Mouse (Mus musculus): ENCODE data around the gene Kdf1. TPM values are rescaled to one million over a fixed set of nuclear protein-coding genes. Genes with fewer than 3 reads are reported as not detected.

The Kdf1 gene
- total RNA-seq (2014; fragmentation: Nextera tagmentation) = 0.32 TPM in 1 of 2 replicates, not detected in the other
- total RNA-seq (2017) = not detected in 2 replicates

DNA sequence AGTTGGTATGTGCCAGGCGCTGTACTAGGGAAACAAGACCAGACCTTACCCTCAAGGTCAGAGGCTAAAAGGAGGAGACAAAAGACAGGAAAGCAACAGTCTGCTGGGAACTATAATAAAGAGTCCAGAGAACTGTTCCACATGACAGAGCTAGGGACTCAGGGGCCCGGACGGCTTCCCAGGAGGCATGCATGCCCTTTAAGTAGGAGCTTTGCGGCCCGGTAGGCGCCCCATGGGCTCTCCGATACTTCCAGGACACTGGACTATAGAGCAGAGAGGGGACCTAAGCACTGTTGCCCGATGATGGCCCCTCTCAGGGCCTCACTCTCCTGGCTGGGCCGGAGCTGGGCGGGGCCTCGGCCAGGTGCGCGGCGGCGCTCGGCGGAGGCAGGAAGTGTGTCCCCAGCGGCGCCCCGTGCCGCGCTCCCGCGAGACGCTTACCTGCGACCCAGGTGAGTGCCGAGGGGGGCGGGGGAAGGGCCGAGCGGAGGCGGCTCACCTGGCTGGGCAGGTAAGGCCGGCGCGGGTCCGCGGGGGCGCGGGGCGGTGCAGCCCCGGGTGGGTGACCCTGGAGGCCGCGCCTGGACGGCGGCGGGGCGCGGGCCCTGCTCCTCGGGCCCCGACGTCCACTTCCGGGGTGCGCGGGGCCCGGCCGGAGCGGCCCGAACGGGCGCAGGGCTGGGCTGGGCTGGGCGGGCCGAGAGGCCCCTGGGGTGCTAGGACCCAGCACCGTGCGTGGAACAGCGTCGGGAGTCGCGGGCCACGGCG is at the start of gene Kdf1:
Gene Kdf1, plus strand, starts transcription at position 363 of the 768 bp plus-strand sequence.
- ATAC-seq (replicated peaks; ENCODE audit: poor library complexity, severe bottlenecking) = no peak; the same call in 1 of the 2 replicates

DNA sequence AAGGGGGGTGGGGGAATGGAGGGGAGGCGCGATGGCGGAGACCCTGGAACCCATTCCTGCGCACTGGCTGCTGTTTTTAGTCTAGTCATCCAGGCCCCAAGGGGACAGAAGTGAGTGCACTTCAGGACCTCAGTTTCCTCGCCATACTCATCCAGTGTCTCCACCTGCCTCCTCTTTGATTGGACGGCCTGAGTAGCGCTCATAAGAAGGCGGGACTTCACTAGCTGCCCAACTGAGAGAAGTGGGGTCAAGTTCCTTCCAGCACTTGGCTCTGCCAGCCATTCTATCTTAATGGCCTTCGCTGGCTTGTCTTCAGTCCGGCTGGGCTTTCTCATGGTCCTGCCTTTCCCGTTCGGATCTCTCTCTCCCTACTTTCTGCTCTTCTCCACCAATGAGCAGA is 49.6 kb upstream of the Kdf1 start:
- ATAC-seq (replicated peaks; ENCODE audit: poor library complexity, severe bottlenecking) = no peak; the same call in 1 of the 2 replicates

DNA sequence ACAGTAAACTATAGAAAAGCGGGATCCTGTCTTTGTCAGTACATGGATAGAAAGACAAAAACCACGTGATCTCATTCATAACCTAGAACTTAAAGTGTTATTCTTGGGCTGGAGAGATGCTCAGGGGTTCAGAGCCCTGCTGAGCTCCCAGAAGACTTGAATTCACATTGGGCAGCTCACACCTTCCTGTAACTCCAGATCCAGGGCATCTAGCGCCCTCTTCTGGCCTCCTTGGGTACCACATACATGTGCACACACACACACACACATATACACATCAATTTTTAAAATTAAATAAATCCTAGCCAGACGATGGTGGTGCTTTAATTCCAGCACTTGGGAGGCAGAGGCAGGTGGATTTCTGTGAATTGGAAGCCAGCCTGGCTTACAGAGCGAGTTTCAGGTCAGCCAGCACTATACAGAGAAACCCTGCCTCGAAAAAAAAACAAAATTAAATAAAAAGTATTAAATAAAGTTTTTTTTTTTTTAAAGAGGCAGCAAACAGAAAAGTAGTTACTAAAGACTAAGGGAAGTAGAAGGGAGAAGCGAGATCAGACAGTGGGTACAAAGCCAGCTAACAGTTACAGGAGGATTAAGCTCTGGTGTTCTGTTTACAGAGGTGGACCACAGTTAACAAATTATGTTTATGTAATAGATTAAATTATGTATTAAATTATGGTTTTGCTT is 47.5 kb upstream of the Kdf1 start:
- ATAC-seq (replicated peaks; ENCODE audit: poor library complexity, severe bottlenecking) = no peak

DNA sequence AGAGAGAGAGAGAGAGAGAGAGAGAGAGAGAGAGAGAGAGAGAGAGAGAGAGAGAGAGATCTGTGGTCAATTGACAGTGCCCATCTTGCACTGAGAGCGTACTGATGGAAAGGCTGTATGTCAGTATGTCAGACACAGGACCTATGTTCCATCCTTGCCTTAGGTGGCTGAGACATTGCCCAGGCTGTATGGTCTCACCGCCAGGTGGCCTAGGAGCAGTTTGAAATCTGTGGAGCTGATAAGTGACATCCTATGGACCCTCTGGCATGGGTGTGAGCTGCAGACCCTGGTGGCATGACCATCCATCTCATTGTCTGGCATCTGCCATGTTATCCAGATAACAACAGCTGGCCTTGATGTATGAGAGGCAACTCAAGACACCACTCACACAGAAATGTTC is 44.9 kb upstream of the Kdf1 start:
- no peak for ATAC-seq (replicated peaks; ENCODE audit: poor library complexity, severe bottlenecking)

DNA sequence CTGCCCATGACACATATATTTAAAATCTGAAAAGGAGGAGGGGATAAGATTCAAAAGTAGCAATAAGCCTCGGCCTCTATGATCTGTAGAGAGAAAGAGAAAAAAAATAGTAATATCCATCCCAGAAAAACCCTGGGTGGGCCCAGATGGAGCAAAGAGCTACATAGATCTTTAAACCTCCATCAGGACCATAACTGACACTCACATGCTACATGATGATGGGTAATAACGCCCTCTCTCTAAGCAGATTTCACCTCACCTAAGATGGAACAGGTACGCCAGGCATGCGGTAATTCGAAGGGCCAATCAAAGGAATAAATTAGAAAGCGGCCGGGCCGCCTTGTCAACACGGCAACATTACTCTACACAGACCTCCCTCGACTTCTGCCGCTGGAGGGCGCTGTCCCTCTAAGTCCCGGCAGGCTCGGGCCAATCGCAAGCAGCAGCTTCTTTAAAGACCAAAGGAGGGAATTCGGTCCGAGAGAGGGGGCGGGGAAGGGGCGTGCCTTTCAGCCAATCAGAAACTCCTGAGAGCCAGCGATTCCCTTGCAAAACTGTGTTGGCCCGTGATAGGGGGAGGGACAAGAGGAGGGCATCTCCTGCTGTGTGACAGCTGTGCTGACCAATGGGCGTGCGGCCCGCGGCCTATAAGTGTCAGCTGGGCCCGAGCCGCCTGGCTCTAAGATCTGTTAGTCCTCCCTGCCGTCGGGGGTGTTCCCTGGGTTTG is 39.1 kb upstream of the Kdf1 start, which contains the start of gene Tent5b:
Gene Tent5b, plus strand, starts transcription at position 675 of the 727 bp plus-strand sequence.
- ATAC-seq (replicated peaks; ENCODE audit: poor library complexity, severe bottlenecking) = peak; percentile 98

DNA sequence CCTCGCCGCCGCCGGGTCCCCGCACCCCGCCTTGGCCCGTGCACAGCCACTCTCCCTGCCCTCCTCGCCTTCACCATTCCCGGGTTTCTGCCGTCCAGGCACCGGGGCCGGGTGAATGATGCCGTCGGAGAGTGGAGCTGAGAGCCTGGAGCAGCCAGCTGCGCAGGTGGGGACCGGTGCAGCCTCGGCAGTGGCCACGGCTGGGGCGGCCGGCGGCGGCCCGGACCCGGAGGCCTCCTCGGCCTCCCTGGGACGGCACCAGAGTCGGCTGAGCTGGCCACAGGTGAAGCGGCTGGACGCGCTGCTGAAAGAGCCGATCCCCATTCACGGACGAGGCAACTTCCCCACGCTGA is 38.6 kb upstream of the Kdf1 start:
- 0 out of 2 replicates have a peak, but pooled peaks have one; percentile 0 for ATAC-seq (replicated peaks; ENCODE audit: poor library complexity, severe bottlenecking)

DNA sequence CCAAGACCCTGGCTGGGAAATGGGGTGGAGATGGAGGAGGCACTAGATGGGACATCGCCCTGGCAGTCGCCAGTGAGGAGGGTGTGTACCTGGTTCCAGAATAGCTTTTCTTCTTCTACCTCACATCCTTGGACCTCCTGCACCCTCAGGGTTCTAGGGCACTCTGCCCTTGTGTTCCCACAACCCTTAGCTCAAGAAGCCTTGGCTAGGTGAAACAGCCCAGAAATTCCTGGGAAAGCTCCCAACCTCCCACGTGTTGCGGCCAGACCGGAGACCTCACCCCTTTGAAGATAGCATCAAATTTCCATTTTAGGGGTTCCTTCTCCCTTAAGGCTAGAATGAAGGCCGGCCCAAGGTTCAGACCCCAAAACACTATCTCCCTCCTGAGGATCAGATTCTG is 38.0 kb upstream of the Kdf1 start:
- no peak for ATAC-seq (replicated peaks; ENCODE audit: poor library complexity, severe bottlenecking)

DNA sequence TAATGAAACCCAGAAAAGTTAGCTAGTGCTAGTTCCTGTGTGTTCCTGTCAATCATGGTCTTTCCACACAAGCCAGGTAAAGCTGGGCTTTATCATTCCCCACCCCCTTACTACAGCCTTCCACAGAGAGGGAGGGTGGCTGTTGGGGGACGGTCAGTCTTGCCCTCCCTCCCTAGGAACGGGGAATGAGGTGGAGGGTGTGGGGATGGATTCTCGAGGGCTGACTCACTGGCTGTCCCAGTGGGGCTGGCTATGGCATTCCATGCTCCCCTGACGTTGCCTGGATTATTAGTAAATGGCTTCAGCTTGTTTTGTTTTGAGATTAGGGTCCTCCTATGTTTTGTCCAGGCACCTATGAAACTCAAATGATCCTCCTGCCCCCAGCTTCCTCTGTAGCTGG is 37.3 kb upstream of the Kdf1 start:
- ATAC-seq (replicated peaks; ENCODE audit: poor library complexity, severe bottlenecking) = no peak

DNA sequence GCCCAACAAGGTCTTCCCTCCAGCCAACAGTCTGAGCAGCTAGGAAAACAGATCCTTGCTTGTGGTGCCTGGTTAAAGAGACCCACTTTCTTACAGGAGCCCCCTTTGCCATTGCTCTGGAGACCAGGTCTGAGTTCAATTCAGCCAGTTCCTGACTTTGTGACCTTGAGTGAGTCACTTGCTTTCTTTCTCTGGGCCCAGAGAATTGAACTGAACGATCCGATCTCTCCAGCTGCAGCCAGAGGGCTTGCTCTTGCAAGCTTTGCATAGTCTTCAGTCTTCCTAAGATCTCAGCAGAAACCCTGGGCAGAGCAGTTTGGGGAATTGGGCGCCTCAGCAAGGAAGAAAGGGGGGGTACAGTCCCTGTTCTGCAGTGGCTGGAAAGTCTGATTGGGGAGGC is 36.3 kb upstream of the Kdf1 start:
- no peak for ATAC-seq (replicated peaks; ENCODE audit: poor library complexity, severe bottlenecking)

DNA sequence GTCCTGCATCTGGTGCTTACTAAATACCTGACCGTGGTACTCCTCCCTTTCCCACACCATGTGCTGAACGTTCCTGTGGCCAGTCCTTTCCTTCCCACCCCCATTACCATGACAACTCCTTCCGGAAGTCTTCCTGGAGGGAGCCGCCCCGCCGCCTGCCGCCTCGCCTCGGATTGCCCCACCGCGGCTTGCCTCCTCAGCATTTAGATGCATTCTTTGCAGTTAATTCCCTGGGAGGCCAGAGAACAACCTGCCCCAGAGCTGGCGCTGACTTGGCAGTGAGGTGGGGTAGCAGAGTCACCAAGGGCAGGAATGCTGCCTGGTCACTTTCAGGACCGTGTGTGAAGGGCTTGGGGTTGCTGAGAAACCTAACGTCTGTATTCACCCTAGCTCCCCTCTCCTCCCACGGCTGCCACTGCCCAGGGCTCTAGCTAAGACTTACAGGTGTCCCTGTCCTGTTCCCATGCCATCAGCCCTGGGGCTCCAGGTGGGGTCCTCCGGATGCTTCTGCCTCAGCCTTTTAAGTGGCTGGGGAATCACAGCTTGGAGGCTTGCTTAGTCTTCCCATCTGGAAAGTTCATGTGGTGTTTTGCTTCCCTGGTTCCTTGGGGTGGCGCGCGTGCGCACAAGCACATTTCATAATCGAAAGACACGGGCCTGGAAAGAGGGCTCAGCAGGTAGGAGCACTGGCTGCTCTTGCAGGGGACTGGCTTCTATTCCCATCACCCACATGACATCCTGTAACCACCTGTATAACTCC is 34.3 kb upstream of the Kdf1 start:
- peak; percentile 33 for ATAC-seq (replicated peaks; ENCODE audit: poor library complexity, severe bottlenecking)

DNA sequence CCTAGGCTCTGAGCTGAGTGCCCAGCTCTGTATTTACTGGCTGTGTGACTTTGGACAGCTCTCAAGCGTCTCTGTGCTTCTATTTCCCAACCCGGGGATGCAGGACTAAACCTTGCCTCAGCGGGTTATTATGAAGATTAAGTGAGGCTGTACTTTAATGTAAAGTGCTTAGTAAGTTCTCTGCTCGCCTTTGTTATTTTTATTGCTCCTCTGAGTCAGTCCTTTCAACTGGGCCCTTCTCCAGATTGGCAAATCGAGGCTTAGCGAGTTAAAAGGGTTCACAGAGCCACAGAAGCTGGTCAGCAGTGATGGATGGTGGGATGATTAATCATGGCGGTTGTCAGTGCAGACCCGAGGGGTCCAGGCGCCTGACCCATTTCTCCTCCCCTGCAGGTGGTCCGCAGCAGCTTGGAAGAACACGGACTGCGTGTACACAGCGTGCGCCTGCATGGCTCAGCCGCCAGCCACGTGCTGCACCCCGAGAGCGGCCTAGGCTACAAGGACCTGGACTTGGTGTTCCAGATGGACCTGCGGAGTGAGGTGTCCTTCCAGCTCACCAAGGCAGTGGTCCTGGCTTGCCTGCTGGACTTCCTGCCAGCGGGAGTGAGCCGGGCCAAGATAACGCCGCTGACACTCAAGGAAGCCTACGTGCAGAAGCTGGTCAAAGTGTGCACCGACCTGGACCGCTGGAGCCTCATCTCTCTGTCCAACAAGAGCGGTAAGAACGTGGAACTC is 32.9 kb upstream of the Kdf1 start:
- no peak for ATAC-seq (replicated peaks; ENCODE audit: poor library complexity, severe bottlenecking)

DNA sequence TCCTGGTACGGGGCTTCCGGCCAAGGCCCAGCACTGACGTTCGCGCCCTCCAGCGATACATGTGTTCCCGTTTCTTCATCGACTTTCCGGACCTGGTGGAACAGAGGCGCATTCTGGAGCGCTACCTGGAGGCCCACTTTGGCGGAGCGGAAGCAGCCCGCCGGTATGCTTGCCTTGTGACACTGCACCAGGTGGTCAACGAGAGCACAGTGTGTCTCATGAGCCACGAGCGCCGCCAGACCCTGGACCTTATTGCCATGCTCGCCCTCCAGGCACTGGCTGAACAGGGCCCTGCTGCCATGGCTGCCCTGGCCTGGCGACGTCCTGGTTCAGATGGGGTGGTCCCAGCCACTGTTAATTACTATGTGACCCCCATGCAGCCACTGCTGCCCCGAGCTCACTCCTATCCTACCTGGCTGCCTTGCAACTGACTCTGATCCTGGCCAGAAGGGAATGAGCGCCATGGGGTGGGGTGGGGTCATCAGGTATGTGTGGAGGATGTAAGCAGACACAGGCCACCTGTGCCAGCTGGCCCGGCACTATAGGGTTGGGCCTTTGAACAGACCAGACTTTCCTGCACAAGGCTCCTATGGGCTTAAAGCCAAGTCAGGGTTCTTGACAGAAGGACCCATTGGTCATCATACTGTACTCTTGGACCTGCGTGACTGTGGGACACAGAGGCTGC is 31.9 kb upstream of the Kdf1 start:
- ATAC-seq (replicated peaks; ENCODE audit: poor library complexity, severe bottlenecking) = no peak

DNA sequence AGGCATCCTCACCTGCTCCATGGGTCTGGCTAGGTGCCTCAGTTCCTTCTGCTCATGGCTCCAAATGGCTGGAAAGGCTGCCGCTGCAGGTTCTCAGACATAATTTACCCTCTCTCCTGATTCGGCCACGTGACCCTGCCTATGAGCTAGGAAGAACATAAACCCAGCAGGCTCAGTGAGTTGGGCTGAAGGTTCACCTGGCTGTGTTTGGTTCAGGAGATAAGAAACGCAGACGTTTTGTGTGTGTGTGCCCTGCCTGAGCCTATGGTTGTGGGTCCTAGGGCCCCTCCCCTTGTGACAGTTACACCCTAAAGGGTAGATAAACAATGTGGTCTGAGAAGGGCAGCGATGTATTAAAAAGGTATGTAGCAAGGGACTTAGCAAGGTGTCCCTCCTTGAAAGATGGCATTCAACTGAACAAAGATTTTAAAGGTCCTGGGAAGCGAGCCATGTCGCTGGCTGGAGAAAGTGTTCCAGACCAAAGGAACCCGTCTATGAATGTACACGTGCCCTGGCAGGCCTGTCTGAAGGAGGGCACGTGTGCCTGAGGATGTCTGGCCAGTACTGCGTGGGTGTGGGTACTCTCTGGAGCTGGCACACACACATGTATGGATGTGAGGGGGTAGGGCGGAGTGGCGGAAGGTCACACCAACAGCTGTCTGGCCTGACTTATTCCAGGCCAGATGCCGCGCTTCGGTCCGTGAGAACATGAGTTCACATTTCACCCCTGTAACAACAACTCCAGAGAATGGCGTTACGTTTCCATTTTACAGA is 30.0 kb upstream of the Kdf1 start:
- ATAC-seq (replicated peaks; ENCODE audit: poor library complexity, severe bottlenecking) = no peak

DNA sequence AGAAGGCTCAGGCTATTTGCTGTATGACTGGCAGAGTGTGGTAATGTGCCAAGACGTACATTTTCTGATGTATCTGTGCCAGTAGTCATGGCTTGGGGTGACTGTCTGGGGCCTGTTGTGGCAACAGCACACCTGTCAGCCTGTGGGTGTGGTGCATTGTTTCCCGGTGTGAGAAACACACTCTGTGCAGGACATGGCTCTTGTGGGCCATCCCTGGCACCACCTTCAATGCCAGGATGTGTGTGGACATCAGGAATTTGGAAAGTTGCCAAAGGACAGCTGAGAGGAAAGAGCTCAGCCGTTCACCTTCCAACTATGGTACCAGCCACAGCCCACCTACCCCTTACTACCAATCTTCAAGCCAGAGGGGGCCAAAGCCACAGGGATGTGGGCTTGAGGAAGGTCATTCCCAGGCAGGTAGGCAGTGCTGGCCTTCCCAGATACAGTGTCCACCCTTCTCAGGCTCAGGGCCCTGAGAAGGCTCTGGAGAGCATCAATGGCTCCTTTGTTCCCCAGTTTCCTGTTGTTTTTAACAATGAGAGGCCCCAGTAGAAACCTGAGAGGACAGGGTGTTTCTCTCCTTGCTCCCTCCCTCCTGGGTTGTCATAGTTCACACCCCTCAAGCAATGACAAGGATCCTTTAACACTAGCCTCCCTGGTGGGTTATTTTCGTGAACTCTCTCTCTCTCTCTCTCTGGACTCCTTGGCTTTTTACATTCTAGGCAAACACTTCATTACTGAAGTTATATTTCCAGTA is 29.1 kb upstream of the Kdf1 start:
- no peak for ATAC-seq (replicated peaks; ENCODE audit: poor library complexity, severe bottlenecking)

DNA sequence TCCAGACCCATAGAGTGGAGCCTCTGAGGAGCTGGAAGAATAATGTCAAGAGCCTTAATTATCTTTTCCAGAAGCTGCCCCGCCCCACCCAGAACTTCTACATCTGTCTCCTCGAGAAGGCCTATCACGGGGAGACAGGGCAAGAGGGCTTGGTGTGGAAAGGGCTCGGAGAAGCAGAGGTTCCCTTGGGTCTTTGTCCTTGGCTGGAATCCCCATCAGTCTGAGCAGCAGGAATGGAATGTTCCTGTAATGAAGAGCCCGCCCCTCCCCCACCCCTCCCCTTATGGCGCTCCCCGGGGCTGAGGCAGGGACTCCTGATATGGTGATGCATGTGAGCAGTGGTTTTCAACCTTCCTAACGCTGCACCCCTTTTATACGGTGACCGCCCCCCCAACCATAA is 27.0 kb upstream of the Kdf1 start:
- no peak for ATAC-seq (replicated peaks; ENCODE audit: poor library complexity, severe bottlenecking)

DNA sequence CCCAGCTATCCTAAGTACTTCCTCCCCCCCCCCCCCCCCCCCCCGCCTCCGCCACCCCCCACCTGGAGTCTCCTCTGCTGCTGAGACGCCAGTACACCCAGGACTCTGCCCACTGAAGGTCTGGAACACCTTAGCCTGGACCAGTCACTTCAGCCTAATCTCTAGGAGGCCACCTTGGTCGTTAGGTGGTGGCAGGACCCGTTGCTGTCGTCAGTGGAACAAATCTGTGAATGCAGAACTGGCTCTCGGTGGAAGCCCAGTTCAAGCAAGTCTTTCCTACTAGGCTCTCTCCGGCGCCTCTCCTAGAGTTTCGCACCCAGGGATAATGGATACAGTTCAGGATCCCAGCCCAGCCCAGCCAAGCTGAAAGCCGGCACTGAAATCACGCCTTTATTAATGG is 24.9 kb upstream of the Kdf1 start:
- 0 out of 2 replicates have a peak, but pooled peaks have one; percentile 9 for ATAC-seq (replicated peaks; ENCODE audit: poor library complexity, severe bottlenecking)

DNA sequence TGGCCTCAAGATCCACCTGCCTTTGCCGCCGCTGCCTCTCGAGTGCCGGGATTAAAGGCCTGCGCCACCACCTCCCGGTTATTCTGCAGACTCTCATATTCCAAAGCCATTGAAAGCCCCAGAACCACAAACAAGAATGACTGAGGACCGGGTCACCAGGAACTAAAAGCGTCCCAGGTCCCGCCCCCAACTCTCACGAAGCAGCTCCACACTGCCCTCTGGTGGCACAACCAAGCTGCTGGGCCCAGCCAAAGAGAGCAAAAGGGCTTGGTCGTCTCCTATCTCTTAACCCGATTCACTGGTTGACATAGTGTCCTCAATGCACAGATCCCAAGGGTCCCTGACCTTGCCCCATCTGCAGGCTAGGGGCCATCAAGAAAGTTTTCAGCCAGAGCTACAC is 24.3 kb upstream of the Kdf1 start:
- ATAC-seq (replicated peaks; ENCODE audit: poor library complexity, severe bottlenecking) = peak; percentile 74

DNA sequence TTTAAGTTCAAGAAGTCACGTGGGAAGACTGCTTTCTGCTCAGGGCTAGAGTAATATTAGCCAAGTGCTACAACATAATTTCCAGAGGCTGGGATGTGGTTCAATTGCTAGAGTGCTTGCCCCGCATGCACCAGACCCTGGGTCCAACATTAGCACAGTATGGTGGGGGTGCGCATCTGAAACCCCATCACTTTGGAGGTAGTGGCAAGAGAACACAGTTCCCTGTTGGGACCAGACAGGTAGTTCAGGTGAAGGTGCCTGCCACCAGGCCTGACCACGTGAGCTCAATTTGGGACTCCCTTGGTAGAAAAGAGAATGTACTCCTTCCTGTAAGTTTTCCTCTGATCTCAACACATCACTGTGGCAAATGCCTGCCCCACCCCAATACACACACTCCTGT is 23.9 kb upstream of the Kdf1 start:
- ATAC-seq (replicated peaks; ENCODE audit: poor library complexity, severe bottlenecking) = no peak

Measured in granulocyte monocyte progenitor cell, adult 5-6 weeks (primary cell).